Mouse (Mus musculus): ENCODE measurements around the gene Crygb.
"Not testable (repeated sequence)": the region's sequence is repeated elsewhere in the genome, so short reads cannot be mapped to it uniquely, and the experiment has no call there.

Gene Crygb

DNA sequence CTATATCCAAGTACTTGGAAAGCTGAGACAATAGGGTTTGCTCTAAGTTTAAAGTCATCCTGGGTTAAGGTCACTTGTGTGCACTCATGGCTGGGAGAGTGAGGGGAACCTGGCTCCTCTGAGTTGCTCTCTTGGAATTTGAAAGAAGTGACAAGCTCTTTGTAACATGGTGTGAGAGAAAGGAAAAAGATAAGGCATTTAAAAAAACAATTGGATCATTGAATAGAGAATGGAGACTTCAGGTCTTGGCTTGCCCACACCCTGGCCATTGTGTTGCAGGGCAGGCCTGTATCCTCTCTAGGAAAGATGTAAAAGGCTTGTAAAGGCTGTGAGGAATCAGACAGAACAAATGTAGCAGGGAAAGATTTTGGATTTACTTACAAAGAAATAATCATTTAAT, 14.2 kb downstream of the Crygb start:
- DNase-seq (ENCODE audit: low spot score) = no peak

DNA sequence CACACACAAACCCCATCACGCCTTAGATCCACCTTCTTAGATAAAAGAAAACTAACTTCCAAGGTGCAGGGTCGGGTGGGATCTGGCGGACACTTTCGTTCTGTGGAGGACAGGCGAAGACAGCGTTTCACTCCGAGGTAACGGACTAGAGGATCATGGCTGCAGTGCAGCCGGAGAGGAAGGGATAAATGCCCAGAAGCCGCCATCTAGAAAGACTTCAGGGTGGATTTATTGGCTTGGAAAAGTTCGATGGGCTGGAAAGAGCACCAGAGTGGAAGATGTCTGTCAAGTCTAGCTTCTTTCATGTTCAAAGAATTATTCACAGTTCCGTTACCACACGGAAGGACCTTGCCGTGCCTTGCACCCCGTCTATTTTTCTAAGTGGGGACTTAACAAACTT, 17.9 kb downstream of the Crygb start:
- no peak for DNase-seq (ENCODE audit: low spot score)

GRCm38 (mm10) chr1:65063352-65063751, 18.7 kb downstream of the Crygb start, which contains the start of gene Crygd:
Gene Crygd (minus strand): TSS chr1:65063452.
- DNase-seq (ENCODE audit: low spot score) = no peak

DNA sequence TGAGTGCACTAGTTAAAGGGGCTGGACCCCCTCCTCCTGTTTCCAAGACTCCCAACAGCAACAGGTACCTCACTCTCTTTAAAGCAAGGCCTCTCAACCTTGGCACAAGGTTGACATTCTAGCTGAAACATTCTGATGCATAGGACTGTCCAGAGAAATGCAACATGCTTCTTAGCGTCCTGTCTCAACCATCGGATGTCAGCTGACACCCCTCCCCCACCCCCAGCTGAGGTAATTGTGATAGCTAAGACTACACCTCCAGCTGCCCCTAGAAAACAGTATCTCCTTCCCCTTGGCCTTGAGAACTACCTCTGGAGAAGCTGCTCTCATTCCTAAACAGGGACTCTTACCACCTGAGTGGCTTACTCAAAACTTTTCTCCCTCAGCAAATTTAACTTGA, 29.9 kb downstream of the Crygb start:
- no peak for DNase-seq (ENCODE audit: low spot score)

GRCm38 (mm10) chr1:65051696-65052095, 30.4 kb downstream of the Crygb start:
- no peak for DNase-seq (ENCODE audit: low spot score)

DNA sequence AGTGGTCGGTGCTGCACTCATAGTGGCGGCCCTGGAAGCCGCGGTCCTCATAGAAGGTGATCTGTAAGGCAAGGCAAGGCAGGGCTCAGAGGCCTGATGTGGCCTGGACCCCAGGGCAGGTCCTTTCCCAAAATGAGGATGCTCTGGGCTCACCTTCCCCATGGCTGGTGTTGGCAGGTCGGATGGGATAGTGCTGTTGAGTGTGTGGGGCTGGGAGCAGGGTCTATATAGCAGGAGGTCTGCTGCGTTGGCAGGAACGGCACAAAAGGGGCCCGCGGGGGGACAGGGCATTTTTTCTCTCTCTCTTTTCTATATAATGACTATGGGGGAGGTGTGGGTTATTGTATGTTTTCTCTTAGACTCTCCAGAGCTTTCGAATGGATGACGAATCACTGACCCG, 31.1 kb downstream of the Crygb start, which contains the start of gene Cryge:
TSS of gene Cryge (minus strand) at position 198 of the 400 bp plus-strand sequence.
- not testable (repeated sequence) for DNase-seq (ENCODE audit: low spot score)

DNA sequence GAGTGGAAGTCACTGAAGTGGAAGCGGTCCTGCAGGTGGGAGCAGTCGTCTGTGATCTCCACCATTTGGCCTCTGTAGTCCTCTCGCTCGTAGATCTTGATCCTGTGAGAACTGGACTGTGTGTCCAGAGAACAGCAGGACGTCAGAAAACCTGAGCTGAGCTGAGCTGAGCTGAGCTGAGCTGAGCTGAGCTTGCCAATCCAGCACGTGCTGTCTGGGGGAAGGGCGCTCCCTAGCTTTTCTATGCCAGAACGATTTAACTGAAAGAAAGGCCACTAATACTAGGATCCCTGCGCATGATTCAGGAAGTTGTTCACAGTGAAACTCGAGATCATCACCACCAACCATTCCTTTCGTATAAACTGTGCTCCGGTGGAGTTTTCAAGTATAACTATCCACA, 33.3 kb downstream of the Crygb start:
- peak; percentile 32 for DNase-seq (ENCODE audit: low spot score)

DNA sequence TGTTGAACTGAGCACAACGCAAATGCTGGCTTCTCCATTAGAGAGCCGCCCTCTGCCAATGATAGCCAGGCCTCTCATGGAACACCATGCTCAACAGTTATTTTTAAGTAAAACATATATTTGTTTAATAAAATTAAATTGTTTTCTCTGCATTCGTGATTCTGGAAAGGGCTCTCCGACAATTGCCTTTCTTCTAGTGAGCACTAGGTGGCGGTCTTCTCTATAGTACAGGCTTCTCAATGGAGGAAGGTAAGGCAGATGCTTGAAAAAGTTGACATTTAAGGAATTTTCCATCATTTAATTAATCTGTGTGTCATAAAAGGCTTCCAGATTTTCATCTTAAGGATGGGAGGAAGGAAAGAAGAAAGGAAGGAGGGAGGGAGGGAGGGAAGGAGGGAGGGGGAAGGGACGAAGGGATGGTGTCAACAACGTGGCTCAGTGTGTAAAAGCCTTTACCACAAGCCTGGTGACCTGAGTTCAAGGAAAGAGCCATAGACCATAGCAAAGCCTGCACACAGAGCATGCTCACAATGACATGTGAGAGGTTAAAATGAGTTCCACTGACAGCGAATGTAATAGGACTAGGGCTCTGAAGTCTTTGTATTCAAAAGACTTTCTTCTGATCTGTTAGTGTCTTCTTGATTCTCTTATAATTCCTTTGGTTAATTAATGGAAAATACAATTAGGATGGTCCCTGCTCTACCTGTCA, 35.5 kb downstream of the Crygb start:
- DNase-seq (ENCODE audit: low spot score) = no peak

- no peak for DNase-seq (ENCODE audit: low spot score)
These were observed 38.7 kb downstream of the Crygb start for GRCm38 (mm10) chr1:65043433-65043832.

GRCm38 (mm10) chr1:65041837-65042236, 40.3 kb downstream of the Crygb start:
- no peak for DNase-seq (ENCODE audit: low spot score)

GRCm38 (mm10) chr1:65040806-65041205, 41.3 kb downstream of the Crygb start:
- DNase-seq (ENCODE audit: low spot score) = peak; percentile 83

- DNase-seq (ENCODE audit: low spot score) = no peak
These were observed 42.4 kb downstream of the Crygb start for GRCm38 (mm10) chr1:65039679-65040078.

DNA sequence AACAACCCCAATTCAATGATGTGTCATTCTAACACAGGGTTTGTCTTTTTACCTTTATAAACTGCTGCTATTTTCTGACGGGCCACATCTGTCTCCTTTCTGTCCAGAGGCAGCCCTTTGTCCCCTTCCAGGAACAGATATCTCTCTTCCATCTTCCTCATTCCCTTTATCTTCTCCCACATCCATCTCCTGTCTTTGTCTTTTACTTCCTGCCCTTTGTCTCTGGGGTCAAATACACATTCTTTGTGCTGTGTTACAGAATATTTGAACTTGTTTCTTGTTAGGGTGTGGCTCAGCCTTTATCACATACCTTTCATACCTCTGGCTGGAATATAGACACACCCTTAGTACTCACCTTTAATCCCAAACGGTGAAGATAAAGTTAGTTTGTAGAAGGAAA, 44.5 kb downstream of the Crygb start:
- no peak for DNase-seq (ENCODE audit: low spot score)

DNA sequence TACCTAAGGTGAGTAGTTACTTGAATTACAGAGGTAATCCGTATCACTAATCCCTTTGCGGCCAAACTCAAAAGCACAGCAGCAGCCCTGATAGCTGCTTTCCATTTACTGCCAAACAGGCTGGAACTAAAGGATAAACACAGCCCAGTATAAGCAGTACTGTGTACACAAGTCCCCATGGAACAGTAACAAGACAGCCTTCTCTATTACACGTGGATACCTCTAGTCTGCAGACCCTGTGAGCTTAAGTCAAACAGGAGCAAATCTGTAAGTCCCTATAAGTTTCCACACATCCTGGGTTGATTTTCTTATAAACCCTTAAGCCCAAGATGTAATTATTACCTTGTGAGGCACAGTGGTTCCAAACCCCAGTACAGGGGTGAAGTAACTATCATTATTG, 46.6 kb downstream of the Crygb start:
- DNase-seq (ENCODE audit: low spot score) = no peak

- peak; percentile 73 for DNase-seq (ENCODE audit: low spot score)
These were observed 49.4 kb downstream of the Crygb start, which contains the start of gene Akr1cl for GRCm38 (mm10) chr1:65032641-65033040. Gene Akr1cl (minus strand): TSS chr1:65032759.

All from testis, postnatal 14 days (tissue).